In genomic region chr2:35446798-35447197, GRCm38 (mm10) we compare ENCODE assay signal across 12 mouse cellular contexts. TPM values are rescaled to one million over a fixed set of nuclear protein-coding genes. Genes with fewer than 3 reads are reported as not detected.
DNase-seq lines count a peak whose midpoint lies in the region; ATAC-seq and TF ChIP-seq lines count a peak whose summit lies in the region.
"Had no signal": no experiment of that assay in that cellular context is flagged by ENCODE, and none has a peak within 500 bp of the region (broad histone marks: within the 10 kb centered on the region; RNA-seq: fewer than 3 reads in every experiment).

No protein-coding gene starts in this region.

- no peaks in the 10 kb centered on the region for H3K9me3 ChIP-seq in lung, embryonic 15.5 days
- H3K9me3 ChIP-seq in embryonic facial prominence, embryonic 14.5 days (ENCODE audit: control insufficient read depth, low read length): no peaks in the 10 kb centered on the region
- no peaks in the 10 kb centered on the region for H3K9me3 ChIP-seq in hindbrain, embryonic 11.5 days (ENCODE audit: control insufficient read depth, low read length)

- no peak for DNase-seq in lung, postnatal 36 days
- DNase-seq in embryonic facial prominence, embryonic 14.5 days (ENCODE audit: low spot score): no peak
- DNase-seq in kidney, adult 2 months: peak; percentile 71
- DNase-seq in lung, postnatal 14 days: peak; percentile 32
- no peak for DNase-seq in hindbrain, embryonic 11.5 days (ENCODE audit: low spot score)
- no peak for DNase-seq in adrenal gland, adult 2 months
- DNase-seq in gastrocnemius, postnatal 36 days: no peak
- DNase-seq: cerebellum, postnatal 10 days; left cerebral cortex, postnatal 4 days had no signal

- no peak overlapping the region for H3K4me3 ChIP-seq in lung, embryonic 15.5 days
- H3K4me3 ChIP-seq in embryonic facial prominence, embryonic 14.5 days (ENCODE audit: low read depth, low read length): no peak overlapping the region
- no peak overlapping the region for H3K4me3 ChIP-seq in kidney, adult 2 months (ENCODE audit: insufficient read depth, low read depth, low read length)
- H3K4me3 ChIP-seq in hindbrain, embryonic 11.5 days (ENCODE audit: low read depth, low read length): no peak overlapping the region

- ATAC-seq in lung, embryonic 15.5 days (ENCODE audit: borderline replicate concordance, extremely low read depth, low FRiP score, low TSS enrichment): no peak
- ATAC-seq in embryonic facial prominence, embryonic 14.5 days (ENCODE audit: low read depth): no peak
- no peak for ATAC-seq in hindbrain, embryonic 11.5 days (ENCODE audit: low FRiP score)

- H3K27me3 ChIP-seq in lung, embryonic 15.5 days: no peaks in the 10 kb centered on the region
- no peaks in the 10 kb centered on the region for H3K27me3 ChIP-seq in embryonic facial prominence, embryonic 14.5 days (replicated peaks; ENCODE audit: control insufficient read depth, insufficient read depth, low read length)
- H3K27me3 ChIP-seq in kidney, adult 2 months (replicated peaks; ENCODE audit: control insufficient read depth, insufficient read depth, low read length): no peaks in the 10 kb centered on the region
- H3K27me3 ChIP-seq in hindbrain, embryonic 11.5 days (ENCODE audit: control insufficient read depth, insufficient read depth, low read length): no peaks in the 10 kb centered on the region

- no peak for TF ChIP-seq CTCF in kidney, adult 2 months (conservative IDR thresholded peaks at IDR 0.05; ENCODE audit: insufficient read depth, insufficient read length, low read depth, low read length)

- intact Hi-C loops in gastrocnemius, postnatal 36 days (cut with DNase I): no loop called here

- peak overlapping the region; percentile 73 for H3K27ac ChIP-seq in lung, embryonic 15.5 days
- H3K27ac ChIP-seq in embryonic facial prominence, embryonic 14.5 days (replicated peaks; ENCODE audit: low read depth, low read length): 0 out of 2 replicates have a peak overlapping the region, but pooled peaks have one; percentile 45
- peak overlapping the region; percentile 82 for H3K27ac ChIP-seq in kidney, adult 2 months (ENCODE audit: insufficient read depth, low read depth, low read length)
- no peak overlapping the region for H3K27ac ChIP-seq in hindbrain, embryonic 11.5 days (ENCODE audit: low read depth, low read length)

- no peak for TF ChIP-seq POLR2A in kidney, adult 2 months (IDR thresholded peaks at IDR 0.05; ENCODE audit: low read depth, low read length)

- no peak overlapping the region; the same call in 1 of the 2 replicates for H3K4me2 ChIP-seq in lung, embryonic 15.5 days
- no peak overlapping the region for H3K4me2 ChIP-seq in embryonic facial prominence, embryonic 14.5 days (ENCODE audit: low read depth, low read length)
- H3K4me2 ChIP-seq in hindbrain, embryonic 11.5 days (replicated peaks; ENCODE audit: low read depth, low read length): no peak overlapping the region

- peaks cover 52% of the 10 kb centered on the region for H3K4me1 ChIP-seq in lung, embryonic 15.5 days
- H3K4me1 ChIP-seq in embryonic facial prominence, embryonic 14.5 days (ENCODE audit: control insufficient read depth, insufficient read depth, low read length): peaks cover 45% of the 10 kb centered on the region
- H3K4me1 ChIP-seq in kidney, adult 2 months (ENCODE audit: control insufficient read depth, insufficient read depth, low read length): 0 out of 2 replicates have a peak, but pooled peaks cover 3% of the 10 kb centered on the region
- H3K4me1 ChIP-seq in hindbrain, embryonic 11.5 days (replicated peaks; ENCODE audit: control insufficient read depth, insufficient read depth, low read length): no peaks in the 10 kb centered on the region

- H3K36me3 ChIP-seq in lung, embryonic 15.5 days: no peaks in the 10 kb centered on the region
- H3K36me3 ChIP-seq in embryonic facial prominence, embryonic 14.5 days (ENCODE audit: control insufficient read depth, insufficient read depth, low read length): no peaks in the 10 kb centered on the region
- no peaks in the 10 kb centered on the region for H3K36me3 ChIP-seq in kidney, adult 2 months (ENCODE audit: control insufficient read depth, insufficient read depth, low read length)
- H3K36me3 ChIP-seq in hindbrain, embryonic 11.5 days (ENCODE audit: control insufficient read depth, insufficient read depth, low read length): no peaks in the 10 kb centered on the region

- no peak overlapping the region for H3K9ac ChIP-seq in lung, embryonic 15.5 days
- no peak overlapping the region for H3K9ac ChIP-seq in embryonic facial prominence, embryonic 14.5 days (ENCODE audit: low read depth, low read length)
- H3K9ac ChIP-seq in hindbrain, embryonic 11.5 days (ENCODE audit: low read depth, low read length): no peak overlapping the region

- 67% methylated on average over 8 of the region's 8 CpGs for WGBS in lung, embryonic 15.5 days
- 77% methylated on average over 8 of the region's 8 CpGs for WGBS in embryonic facial prominence, embryonic 14.5 days
- 59% methylated on average over 8 of the region's 8 CpGs for WGBS in kidney, adult 2 months
- 83% methylated on average over 8 of the region's 8 CpGs for WGBS in hindbrain, embryonic 11.5 days

RNA-seq across cellular contexts. Expression of gene Ggta1, which starts 16.2 kb away (rescaled TPM):
- polyA plus RNA-seq in lung, embryonic 15.5 days (2015; fragmentation: Nextera tagmentation; extraction: Ambion mirVana): 19.6 and 20.8 TPM in 2 replicates
- polyA plus RNA-seq in embryonic facial prominence, embryonic 14.5 days (2014; fragmentation: Nextera tagmentation; extraction: Ambion mirVana): 32.5 and 35.7 TPM in 2 replicates
- 4.6 and 6.1 TPM in 2 replicates for polyA plus RNA-seq in kidney, adult 2 months (2012; rRNA removed)
- polyA plus RNA-seq in hindbrain, embryonic 11.5 days (2014; fragmentation: Nextera tagmentation; extraction: Ambion mirVana): 5.6 and 5.9 TPM in 2 replicates
- total RNA-seq in adrenal gland, adult 2 months (2021): 10 to 100 TPM; 11.4 to 12.1 TPM
- polyA plus RNA-seq in adrenal gland, adult 2 months (2012; rRNA removed): 3.3 and 4.5 TPM in 2 replicates
- total RNA-seq in gastrocnemius, postnatal 36 days (2021): 1 to 10 TPM; 5.9 to 8.8 TPM

RNA-seq across cellular contexts. Expression of gene 4930402F06Rik, which starts 49.8 kb away (rescaled TPM):
- not detected in 2 replicates for polyA plus RNA-seq in lung, embryonic 15.5 days (2015; fragmentation: Nextera tagmentation; extraction: Ambion mirVana)
- polyA plus RNA-seq in embryonic facial prominence, embryonic 14.5 days (2014; fragmentation: Nextera tagmentation; extraction: Ambion mirVana): not detected in 2 replicates
- polyA plus RNA-seq in kidney, adult 2 months (2012; rRNA removed): not detected in 2 replicates
- not detected in 2 replicates for polyA plus RNA-seq in hindbrain, embryonic 11.5 days (2014; fragmentation: Nextera tagmentation; extraction: Ambion mirVana)
- not detected for total RNA-seq in adrenal gland, adult 2 months (2021)
- not detected in 2 replicates for polyA plus RNA-seq in adrenal gland, adult 2 months (2012; rRNA removed)
- not detected for total RNA-seq in gastrocnemius, postnatal 36 days (2021)
- total RNA-seq: heart, adult 18-20 months; left cerebral cortex, postnatal 4 days had no signal
- polyA plus RNA-seq: neural tube, embryonic 11.5 days had no signal

Comparison
In these comparisons a context has a peak if more than half of its experiments do, and no peak if none do; other contexts are left out.
1. DNase-seq: peak in kidney, adult 2 months (single experiment) and lung, postnatal 14 days (single experiment); none in lung, postnatal 36 days (single experiment), embryonic facial prominence, embryonic 14.5 days (single experiment), hindbrain, embryonic 11.5 days (single experiment), adrenal gland, adult 2 months (single experiment) and gastrocnemius, postnatal 36 days (0 of 2).